Mouse (Mus musculus) neural tube, embryonic 12.5 days (tissue): ENCODE data around the gene Il17rc. TPM values are rescaled to one million over a fixed set of nuclear protein-coding genes. Genes with fewer than 3 reads are reported as not detected.

Source experiments
- ATAC-seq: fragments of 200-750 bp; cut with Nextera tagmentation; 2 replicates; pipeline ENCODE4 v1.8.0; 2017; ENCODE audit warnings: low read depth, mild to moderate bottlenecking, moderate TSS enrichment, moderate library complexity; ENCODE audit not compliant: low FRiP score
- H3K27ac ChIP-seq: fragments of 300-500 bp; sonication (generic); 2 replicates; pipeline ENCODE4 v1.5.1; 2016
- H3K27me3 ChIP-seq: fragments of 300-500 bp; sonication (generic); replicated peaks from 2 replicates; pipeline ENCODE4 v1.6.1; 2016; ENCODE audit warnings: mild to moderate bottlenecking
- H3K36me3 ChIP-seq: fragments of 300-500 bp; sonication (generic); 2 replicates; pipeline ENCODE4 v1.6.1; 2016; ENCODE audit warnings: mild to moderate bottlenecking
- H3K4me1 ChIP-seq: fragments of 300-500 bp; sonication (generic); 2 replicates; pipeline ENCODE4 v1.6.1; 2016
- H3K4me2 ChIP-seq: fragments of 300-500 bp; sonication (generic); replicated peaks from 2 replicates; pipeline ENCODE4 v1.6.1; 2016; ENCODE audit warnings: mild to moderate bottlenecking
- H3K4me3 ChIP-seq: fragments of 300-500 bp; sonication (generic); 2 replicates; pipeline ENCODE4 v1.5.1; 2016
- H3K9ac ChIP-seq: fragments of 300-500 bp; sonication (generic); 2 replicates; pipeline ENCODE4 v1.6.1; 2016; ENCODE audit warnings: mild to moderate bottlenecking
- H3K9me3 ChIP-seq: fragments of 300-500 bp; sonication (generic); 2 replicates; pipeline ENCODE4 v1.6.1; 2016; ENCODE audit warnings: mild to moderate bottlenecking
- WGBS: fragments of 180-500 bp; shearing (Covaris S2); methylation state at CpG from one replicate; pipeline ENCODE4 v1.1.7; 2016; 5-methylcytosine and 5-hydroxymethylcytosine counted together
- polyA plus RNA-seq: library from polyadenylated mRNA; unstranded; fragments of >200 nt; fragmentation: Nextera tagmentation; extraction: Ambion mirVana; gene quantifications from 2 replicates; pipeline ENCODE4 v1.2.1, GENCODE M21; 2016

The Il17rc gene
- polyA plus RNA-seq, 1 experiment from 2014 or later, result 2.4 TPM

- Histone ChIP-seq H3K4me1 (peaks cover 21% of the 10 kb centered on the region), H3K4me2 (peak overlapping the region; percentile 66), H3K4me3 (peak overlapping the region; percentile 63), H3K27ac (peak overlapping the region; percentile 75), H3K36me3 (no peaks in the 10 kb centered on the region), H3K9ac (peak overlapping the region; percentile 77), H3K27me3 (peaks cover 7% of the 10 kb centered on the region; the same call in 1 of the 2 replicates), H3K9me3 (no peaks in the 10 kb centered on the region)
- ATAC-seq, result peak; percentile 67
- WGBS, result under 1% methylated on average over 65 of the region's 65 CpGs
Observed at GRCm38 (mm10) chr6:113482477-113483099, 11.4 kb downstream of the Il17rc start.

GRCm38 (mm10) chr6:113483100-113483615, 11.9 kb downstream of the Il17rc start, which contains the start of gene Creld1:
TSS of gene Creld1 (plus strand) at chr6:113483297.
- Histone ChIP-seq H3K4me1 (peaks cover 21% of the 10 kb centered on the region), H3K4me3 (peak within 1 kb of the TSS; percentile 63), H3K9ac (peak within 1 kb of the TSS; percentile 77), H3K9me3 (no peaks in the 10 kb centered on the region), H3K27me3 (peaks cover 7% of the 10 kb centered on the region; the same call in 1 of the 2 replicates), H3K36me3 (peaks cover 4% of the 10 kb centered on the region; the same call in 1 of the 2 replicates), H3K27ac (peak within 1 kb of the TSS; percentile 75), H3K4me2 (peak within 1 kb of the TSS; percentile 66)
- peak; percentile 98 for ATAC-seq
- WGBS, result under 1% methylated on average over 26 of the region's 26 CpGs

GRCm38 (mm10) chr6:113483729-113484128, 12.5 kb downstream of the Il17rc start:
- Histone ChIP-seq H3K4me1 (peaks cover 21% of the 10 kb centered on the region), H3K4me3 (peak overlapping the region; percentile 63), H3K36me3 (peaks cover 9% of the 10 kb centered on the region), H3K9ac (peak overlapping the region; percentile 77), H3K27me3 (peaks cover 7% of the 10 kb centered on the region; the same call in 1 of the 2 replicates), H3K27ac (peak overlapping the region; percentile 75), H3K9me3 (no peaks in the 10 kb centered on the region), H3K4me2 (peak overlapping the region; percentile 66)
- WGBS, result 12% methylated on average over 10 of the region's 10 CpGs
- peak; percentile 55 for ATAC-seq

- peaks cover 39% of the 10 kb centered on the region for H3K36me3 ChIP-seq
- H3K9ac ChIP-seq, result no peak overlapping the region
- 48% methylated on average over 7 of the region's 7 CpGs for WGBS
Observed at GRCm38 (mm10) chr6:113487125-113487576, 15.9 kb downstream of the Il17rc start.

GRCm38 (mm10) chr6:113489410-113489809, 18.2 kb downstream of the Il17rc start:
- Histone ChIP-seq H3K27ac (no peak overlapping the region), H3K4me1 (peaks cover 9% of the 10 kb centered on the region), H3K36me3 (peaks cover 48% of the 10 kb centered on the region), H3K9me3 (no peaks in the 10 kb centered on the region), H3K4me3 (no peak overlapping the region), H3K9ac (no peak overlapping the region), H3K4me2 (no peak overlapping the region), H3K27me3 (no peaks in the 10 kb centered on the region)
- ATAC-seq, result no peak
- WGBS, result 93% methylated on average over 14 of the region's 14 CpGs

More at GRCm38 (mm10) chr6:113487125-113487576, 15.9 kb downstream of the Il17rc start:
- H3K4me3 ChIP-seq, result no peak overlapping the region
- no peaks in the 10 kb centered on the region for H3K9me3 ChIP-seq
- 0 out of 2 replicates have a peak overlapping the region, but pooled peaks have one; percentile 5 for H3K4me2 ChIP-seq
- H3K4me1 ChIP-seq, result peaks cover 18% of the 10 kb centered on the region
- no peak overlapping the region for H3K27ac ChIP-seq
- H3K27me3 ChIP-seq, result no peaks in the 10 kb centered on the region
- ATAC-seq, result no peak

- Histone ChIP-seq H3K27me3 (peaks cover 11% of the 10 kb centered on the region), H3K36me3 (peaks cover 48% of the 10 kb centered on the region), H3K9me3 (no peaks in the 10 kb centered on the region), H3K4me3 (no peak overlapping the region), H3K4me1 (peaks cover 17% of the 10 kb centered on the region), H3K9ac (no peak overlapping the region), H3K27ac (no peak overlapping the region), H3K4me2 (no peak overlapping the region)
- ATAC-seq, result no peak
- WGBS, result 83% methylated on average over 24 of the region's 24 CpGs
Observed at GRCm38 (mm10) chr6:113492101-113492864, 21.1 kb downstream of the Il17rc start.

GRCm38 (mm10) chr6:113494258-113494788, 23.1 kb downstream of the Il17rc start:
- 1% methylated on average over 54 of the region's 54 CpGs for WGBS
- peak overlapping the region; percentile 30 for H3K4me3 ChIP-seq
- H3K4me1 ChIP-seq, result peaks cover 17% of the 10 kb centered on the region
- peaks cover 11% of the 10 kb centered on the region for H3K27me3 ChIP-seq
- H3K36me3 ChIP-seq, result peaks cover 35% of the 10 kb centered on the region
- no peaks in the 10 kb centered on the region for H3K9me3 ChIP-seq
- peak overlapping the region; percentile 62 for H3K4me2 ChIP-seq
- H3K9ac ChIP-seq, result peak overlapping the region; percentile 41
- 0 out of 2 replicates have a peak overlapping the region, but pooled peaks have one; percentile 12 for H3K27ac ChIP-seq
- ATAC-seq, result peak; percentile 69

GRCm38 (mm10) chr6:113495071-113495675, 23.9 kb downstream of the Il17rc start:
- peak; percentile 22 for ATAC-seq
- Histone ChIP-seq H3K4me2 (peak overlapping the region; percentile 62), H3K4me1 (peaks cover 17% of the 10 kb centered on the region), H3K27me3 (peaks cover 14% of the 10 kb centered on the region), H3K9me3 (no peaks in the 10 kb centered on the region), H3K4me3 (no peak overlapping the region), H3K9ac (0 out of 2 replicates have a peak overlapping the region, but pooled peaks have one; percentile 8), H3K36me3 (peaks cover 26% of the 10 kb centered on the region), H3K27ac (no peak overlapping the region)
- 50% methylated on average over 28 of the region's 28 CpGs for WGBS

- Histone ChIP-seq H3K27me3 (peaks cover 27% of the 10 kb centered on the region), H3K4me2 (no peak overlapping the region), H3K27ac (no peak overlapping the region), H3K36me3 (no peaks in the 10 kb centered on the region), H3K9ac (no peak overlapping the region), H3K4me3 (no peak overlapping the region), H3K4me1 (peaks cover 23% of the 10 kb centered on the region), H3K9me3 (no peaks in the 10 kb centered on the region)
- ATAC-seq, result no peak
- 82% methylated on average over 6 of the region's 6 CpGs for WGBS
Observed at GRCm38 (mm10) chr6:113499346-113499745, 28.1 kb downstream of the Il17rc start.

- H3K9me3 ChIP-seq, result no peaks in the 10 kb centered on the region
- H3K27me3 ChIP-seq, result peaks cover 16% of the 10 kb centered on the region
- peak within 1 kb of the TSS; percentile 48 for H3K4me3 ChIP-seq
- H3K9ac ChIP-seq, result peak within 1 kb of the TSS; percentile 57
- peak; percentile 88 for ATAC-seq
- no peak within 1 kb of the TSS for H3K27ac ChIP-seq
- H3K36me3 ChIP-seq, result no peaks in the 10 kb centered on the region
- H3K4me2 ChIP-seq, result peak within 1 kb of the TSS; percentile 72
- 2% methylated on average over 32 of the region's 32 CpGs for WGBS
- peaks cover 8% of the 10 kb centered on the region for H3K4me1 ChIP-seq
Observed at GRCm38 (mm10) chr6:113501388-113502084, 30.3 kb downstream of the Il17rc start, which contains the start of gene Prrt3. TSS of gene Prrt3 (minus strand) at chr6:113501931.

GRCm38 (mm10) chr6:113502801-113503200, 31.6 kb downstream of the Il17rc start:
- peaks cover 16% of the 10 kb centered on the region for H3K27me3 ChIP-seq
- no peaks in the 10 kb centered on the region for H3K9me3 ChIP-seq
- no peak overlapping the region for H3K9ac ChIP-seq
- H3K27ac ChIP-seq, result no peak overlapping the region
- no peak for ATAC-seq
- no peaks in the 10 kb centered on the region for H3K36me3 ChIP-seq
- no peak overlapping the region for H3K4me3 ChIP-seq
- peaks cover 8% of the 10 kb centered on the region for H3K4me1 ChIP-seq
- H3K4me2 ChIP-seq, result no peak overlapping the region
- 62% methylated on average over 2 of the region's 2 CpGs for WGBS
